Mouse (Mus musculus) ovary, postnatal 36 days (tissue): ENCODE measurements around the gene Anxa6.

ENCODE experiments used
- DNase-seq: peaks from one replicate; pipeline ENCODE4 v3.0.0; 2022; ENCODE audit warnings: low spot score, mixed read lengths

Anxa6 gene

DNA sequence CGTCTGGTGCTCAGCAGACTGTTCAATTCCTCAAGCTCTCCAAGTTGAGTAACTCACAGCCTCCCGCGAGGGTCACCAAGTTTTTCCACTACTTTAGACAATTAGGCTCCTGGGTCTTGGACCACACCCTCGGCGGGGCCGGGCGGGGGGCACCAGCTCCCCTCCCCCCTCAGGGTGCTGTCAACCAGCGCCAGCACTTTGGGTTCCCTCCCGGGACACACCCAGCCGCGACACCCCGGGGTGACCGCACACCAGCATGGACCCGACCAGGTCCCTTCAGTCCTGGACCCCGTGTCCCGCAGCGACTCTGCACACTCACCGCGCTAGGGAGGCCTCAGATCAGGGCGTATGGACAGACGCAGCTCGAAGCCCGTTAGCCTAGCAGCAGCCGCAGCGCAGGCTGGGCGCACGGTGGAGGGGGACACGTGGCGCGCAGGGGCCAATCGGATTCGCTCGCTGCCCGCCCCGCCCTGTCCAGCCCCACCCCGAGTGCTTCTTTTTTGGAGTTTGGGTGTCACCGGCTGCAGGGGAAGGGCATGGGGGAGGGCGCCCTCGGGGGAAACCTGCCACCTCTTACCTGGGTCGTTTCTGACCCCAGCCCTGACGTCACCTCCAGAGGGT is at the start of gene Anxa6:
Gene Anxa6 (minus strand): TSS at position 406 of the 621 bp plus-strand sequence.
- DNase-seq = peak; percentile 85

DNA sequence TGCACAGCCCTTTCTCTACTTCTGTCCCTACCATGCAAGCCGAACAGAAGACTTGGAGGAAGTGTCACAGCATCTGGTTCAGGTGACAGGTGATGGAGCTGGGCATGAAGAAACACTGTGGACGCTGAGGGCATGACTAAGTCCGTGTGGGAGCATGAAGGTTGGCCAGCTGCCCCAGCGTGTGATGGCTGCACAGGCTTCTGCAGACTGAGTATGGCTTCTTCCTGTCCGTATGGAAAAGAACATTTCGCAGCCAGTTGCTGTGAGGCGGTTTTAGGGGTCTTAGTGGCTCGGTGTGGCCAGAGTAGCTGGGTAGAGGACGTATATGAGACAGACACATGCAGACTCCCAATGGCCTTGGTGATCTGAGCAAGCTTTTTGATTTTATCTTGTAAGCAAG is 48.0 kb upstream of the Anxa6 start:
- DNase-seq = no peak

DNA sequence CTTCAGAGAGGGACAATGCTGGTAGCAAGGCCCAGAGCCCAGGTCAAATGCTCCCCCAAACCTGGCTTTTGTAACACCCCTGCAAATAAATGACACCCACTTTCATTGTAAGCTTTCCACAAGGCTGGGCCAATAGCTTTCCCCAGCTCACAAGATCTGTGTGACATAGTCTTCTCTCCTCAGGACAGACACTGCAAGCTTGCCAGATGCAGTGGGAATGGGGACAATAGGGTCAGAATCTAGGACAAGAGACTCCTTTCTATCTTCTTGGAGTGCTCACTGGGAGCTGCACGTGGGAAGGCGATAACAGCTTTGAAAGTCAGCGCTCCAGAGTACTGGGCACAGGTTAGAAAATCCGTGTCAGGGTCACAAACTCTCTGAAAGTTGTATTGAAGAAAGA is 45.9 kb upstream of the Anxa6 start:
- no peak for DNase-seq

DNA sequence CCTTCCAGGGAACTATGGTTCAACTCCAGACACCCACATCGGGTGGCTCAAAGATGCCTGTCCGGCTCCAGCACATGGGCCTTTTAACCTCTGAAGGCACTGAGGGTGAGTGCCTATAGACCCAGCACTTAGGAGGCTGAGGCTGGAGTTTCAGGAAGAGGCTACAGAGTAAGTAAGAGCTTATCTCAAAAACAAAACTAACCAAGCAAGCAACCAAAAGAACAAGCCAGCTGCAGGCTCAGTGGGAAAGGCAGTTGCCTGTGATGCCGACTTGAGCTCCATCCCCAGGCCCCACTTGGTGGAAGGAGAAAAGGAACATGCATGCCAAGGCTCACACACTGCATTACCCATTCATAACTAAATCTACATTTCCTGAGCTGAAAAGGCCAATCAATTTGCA is 45.3 kb upstream of the Anxa6 start:
- DNase-seq = no peak

DNA sequence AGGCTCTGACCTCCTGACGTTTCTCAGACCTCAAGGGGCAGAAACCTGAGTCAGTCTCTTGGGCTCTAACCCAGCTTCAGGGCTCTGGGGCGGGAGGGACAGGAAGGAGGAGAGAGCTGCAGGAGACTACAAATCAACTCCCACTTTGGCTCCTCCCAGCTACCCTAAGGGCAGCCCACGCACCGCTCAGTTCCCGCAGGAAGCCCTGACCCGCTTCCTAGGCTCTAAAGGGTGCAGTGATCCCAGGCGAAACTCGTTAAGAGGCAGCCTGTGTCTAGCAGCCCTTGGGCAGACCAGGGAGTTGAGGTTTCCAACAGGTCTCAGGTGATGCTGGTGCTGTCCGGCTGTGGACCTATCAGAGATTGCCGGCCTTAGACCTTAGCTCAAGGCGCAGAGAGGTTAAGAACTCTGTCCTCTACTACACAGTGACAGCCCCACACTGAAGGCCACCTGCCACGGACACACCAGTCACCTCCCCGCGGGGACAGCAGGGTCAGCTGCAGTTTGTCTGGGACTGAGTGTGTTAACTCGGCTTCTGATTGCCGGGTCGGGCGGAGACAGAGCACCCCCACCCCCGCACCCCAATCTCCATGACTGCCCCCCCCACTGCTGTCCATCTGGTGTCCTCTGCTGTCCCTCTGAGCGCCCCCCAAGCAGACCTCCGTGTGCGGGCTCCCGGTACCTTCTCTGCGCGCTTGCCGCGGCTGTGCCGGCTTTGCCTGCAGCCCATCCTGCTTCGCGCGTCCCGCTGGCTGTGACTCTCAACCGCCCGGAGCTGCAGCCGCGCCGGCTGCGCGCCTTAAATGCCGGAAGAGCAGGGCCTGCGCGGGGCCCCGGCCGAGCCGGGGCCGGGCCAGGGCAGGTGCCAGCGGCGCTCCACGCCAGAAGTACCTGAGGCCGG is 44.3 kb upstream of the Anxa6 start, which contains the start of gene Ccdc69:
Gene Ccdc69 (minus strand): TSS at position 801 of the 901 bp plus-strand sequence.
- DNase-seq = peak; percentile 61

DNA sequence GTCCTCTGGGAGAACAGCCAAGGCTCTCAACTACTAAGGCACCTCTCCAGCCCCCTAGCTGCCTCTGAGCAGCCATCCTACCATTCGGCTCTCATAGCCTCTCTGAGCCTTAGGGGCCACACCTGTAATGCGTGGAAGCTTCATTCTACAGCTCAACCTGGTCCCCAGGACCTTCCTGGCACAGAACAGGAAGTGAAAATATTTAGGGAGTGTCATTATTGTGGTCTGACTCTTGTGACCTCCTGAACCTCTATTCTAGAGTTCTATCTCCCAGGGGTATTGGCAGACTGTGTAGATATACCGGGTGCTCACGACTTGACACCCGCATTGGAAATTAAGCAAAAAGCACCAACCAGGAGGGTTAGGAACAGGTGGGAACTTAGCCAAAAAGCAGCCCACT is 43.0 kb upstream of the Anxa6 start:
- no peak for DNase-seq

DNA sequence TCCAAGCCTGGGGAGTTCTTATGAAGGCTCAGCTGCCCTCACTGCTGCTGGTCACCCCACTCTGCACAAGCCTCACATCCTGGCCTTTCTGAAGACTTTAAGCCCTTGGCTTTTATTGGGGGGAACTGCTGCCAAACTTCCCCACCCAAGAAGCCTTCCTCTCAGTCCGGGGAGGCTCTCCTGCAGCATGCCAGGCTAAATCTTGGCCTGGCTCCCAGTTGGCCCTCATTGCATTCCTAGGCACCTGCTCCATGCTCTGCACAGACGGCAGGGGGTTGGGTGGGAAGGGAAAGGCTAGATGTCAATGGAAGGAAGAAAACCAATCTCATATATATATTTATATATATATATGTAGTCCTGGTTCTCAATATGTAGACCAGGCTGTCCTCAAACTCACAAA is 42.4 kb upstream of the Anxa6 start:
- no peak for DNase-seq

DNA sequence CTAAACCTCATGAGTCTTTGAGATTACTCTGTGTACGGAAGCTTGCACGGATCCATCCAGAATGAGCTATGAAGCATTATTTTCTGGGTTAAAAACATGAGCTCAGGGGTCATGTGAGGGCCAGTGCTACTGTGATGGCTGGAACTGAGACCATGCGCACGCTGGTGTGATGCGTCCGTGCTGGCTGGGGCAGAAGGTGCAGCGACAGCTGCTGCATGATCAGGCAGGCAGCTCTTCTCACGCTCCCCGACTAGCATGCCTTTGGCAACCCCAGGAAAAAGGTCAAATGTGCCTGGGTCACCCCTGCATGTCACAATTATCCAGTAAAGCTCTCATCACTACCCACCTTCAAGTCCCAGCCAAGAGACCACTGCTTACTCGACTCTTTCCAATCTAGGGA is 39.9 kb upstream of the Anxa6 start:
- DNase-seq = no peak

DNA sequence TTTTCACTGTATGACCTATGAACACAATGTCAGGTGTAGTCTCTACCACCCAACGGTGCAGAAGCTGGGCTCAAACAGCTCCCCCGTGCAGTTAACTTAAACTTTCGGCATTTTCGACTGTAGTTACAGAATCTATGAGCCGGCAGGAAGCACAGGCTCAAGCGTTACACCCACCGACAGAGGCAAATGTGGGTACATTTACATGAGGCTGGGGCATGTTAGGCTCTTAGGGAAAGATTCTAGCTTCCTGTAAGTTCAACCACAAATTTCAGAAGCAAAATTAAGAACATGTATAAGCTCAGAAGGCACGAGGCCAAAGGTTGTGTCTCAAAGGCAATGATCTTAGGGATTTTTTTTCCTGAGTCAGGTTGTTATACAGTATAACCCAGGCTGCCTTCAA is 39.2 kb upstream of the Anxa6 start:
- DNase-seq = no peak

DNA sequence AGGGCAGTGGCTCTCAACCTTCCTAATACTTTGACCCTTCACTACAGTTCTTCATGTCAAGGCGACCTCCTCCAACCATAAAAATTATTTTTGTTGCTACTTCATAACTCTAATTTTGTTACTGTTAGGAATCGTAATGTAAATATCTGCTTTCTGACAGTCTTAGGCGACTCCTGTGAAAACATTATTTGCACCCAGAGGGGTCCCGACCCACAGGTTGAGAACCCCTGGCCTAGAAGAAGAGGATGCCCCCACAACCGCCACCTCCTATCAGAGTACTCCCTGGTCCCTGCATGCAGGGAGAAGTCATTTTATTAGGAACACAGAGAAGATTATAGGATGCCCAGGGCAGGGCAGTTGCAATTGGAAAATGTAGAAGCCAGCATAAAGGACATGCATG is 38.1 kb upstream of the Anxa6 start:
- no peak for DNase-seq

DNA sequence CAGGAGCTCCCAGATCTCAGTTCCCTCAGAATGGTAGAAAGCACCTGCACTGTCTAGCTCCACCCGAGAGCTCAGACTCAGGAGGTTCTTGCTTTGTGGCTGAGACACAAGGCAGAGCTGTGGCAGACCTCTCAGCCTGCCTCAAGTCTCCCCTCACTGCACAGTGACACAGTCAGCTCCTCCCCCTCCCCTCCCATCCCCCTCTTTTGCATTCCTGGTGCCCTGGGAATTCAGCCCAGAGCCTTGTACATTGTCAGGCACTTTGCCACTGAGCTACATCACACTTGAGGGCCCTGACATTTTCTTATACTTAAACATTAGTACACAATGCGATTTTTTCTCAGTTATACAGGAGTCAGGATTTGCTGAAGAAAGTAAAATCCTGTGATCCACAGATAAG is 35.8 kb upstream of the Anxa6 start:
- no peak for DNase-seq

DNA sequence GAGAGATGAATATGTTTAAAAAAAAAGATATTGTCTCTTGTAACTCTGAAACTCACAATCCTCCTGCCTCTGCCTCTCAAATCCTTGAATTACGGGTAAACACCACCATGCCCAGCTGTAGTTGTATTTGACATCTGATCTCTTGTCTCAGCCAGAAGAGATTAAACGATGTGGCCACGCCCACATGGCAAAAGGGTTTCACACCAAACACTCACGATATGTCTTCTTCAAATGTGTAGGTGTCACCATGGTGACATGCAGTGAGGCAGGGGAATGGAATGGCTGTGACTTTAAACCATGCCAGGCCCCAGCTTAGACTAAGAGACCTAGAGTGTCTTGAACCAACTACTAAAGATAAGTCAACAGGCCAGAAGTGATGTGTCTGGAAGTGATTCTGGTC is 33.7 kb upstream of the Anxa6 start:
- no peak for DNase-seq

DNA sequence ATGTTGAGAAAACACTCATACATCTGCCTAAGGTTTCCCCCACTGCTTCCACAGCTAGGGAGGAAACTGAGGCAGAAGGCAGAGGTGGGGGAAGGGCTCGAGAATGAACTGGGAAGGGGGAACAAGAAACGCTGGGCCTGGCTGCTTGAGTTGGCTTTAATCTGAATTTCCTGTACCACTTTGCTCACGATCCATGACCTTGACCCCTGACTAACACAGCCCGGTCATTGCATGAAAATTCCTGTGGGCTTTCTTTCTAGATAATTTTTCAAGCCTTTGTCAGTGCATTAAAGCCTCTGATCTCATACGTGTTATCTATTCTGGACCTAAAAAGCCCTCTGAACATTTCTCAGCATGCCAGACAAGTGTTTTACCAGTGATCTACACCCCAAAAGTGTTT is 29.6 kb upstream of the Anxa6 start:
- DNase-seq = no peak

DNA sequence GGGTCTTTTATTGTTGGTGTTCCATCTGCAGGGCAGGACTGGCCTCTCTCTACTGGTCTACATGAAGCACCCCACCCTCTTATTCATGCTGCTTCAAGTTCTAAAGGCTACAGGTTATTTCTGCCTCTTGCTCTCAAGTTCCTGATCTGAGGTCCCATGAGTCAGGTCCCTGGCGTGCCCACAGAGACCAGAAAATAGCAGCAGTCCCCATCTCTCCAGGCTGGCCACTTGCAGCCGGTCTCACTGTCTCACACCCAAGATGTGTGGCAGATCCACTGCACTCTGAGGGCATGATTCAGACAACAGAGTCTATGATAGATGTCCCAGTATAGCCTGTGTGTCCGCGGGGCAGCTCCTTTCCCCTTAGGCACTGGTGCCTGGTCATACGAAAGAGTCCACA is 27.6 kb upstream of the Anxa6 start:
- DNase-seq = no peak

DNA sequence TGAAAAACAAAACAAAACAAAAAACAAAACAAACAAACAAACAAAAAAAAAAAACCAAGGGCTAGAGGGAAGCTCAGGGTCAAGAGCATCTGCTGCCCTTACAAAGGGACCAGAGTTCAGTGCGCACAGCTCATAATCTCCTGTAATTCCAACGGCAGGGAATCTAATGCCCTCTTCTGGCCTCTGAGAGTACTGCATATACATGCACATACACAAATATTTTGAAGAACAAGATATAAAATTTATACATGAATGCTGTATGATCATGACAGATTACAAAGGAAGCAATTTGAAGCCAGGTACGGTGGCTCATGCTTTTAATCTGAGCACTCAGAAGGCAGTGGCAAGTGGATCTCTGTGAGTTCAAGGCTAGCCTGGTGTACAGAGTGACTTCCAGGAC is 24.3 kb upstream of the Anxa6 start:
- no peak for DNase-seq

DNA sequence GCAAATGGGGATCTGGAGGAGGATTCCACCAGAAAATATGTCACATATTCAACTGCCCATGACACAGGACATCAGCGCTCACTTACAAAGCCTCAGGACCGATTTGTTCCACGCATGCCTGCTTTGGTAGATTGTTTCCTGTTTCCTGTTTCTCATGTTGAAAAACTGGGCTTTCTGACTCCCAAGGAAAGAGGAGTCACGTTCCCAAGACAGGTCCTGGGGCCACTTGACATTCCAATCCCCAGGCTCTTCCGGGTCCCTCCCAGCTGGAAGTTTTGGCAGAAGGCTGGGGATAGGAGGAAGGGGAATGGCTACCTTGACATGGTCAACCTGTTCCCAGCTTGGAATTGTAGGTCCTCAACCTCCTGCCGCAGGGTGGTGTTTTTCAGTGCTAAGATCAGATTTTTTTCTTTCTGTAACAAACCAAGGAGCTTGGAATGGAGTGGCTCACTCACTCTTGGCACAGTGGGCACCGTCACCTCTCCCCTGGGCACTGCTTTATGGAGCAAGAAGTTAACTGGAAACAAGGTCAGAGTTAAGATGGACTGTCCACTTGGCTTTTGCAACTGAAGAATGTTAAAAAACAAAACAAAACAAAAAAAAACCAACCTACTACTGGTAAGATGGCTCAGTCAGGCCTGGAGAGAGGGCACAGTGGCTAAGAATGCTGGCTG is 17.7 kb upstream of the Anxa6 start:
- DNase-seq = no peak

DNA sequence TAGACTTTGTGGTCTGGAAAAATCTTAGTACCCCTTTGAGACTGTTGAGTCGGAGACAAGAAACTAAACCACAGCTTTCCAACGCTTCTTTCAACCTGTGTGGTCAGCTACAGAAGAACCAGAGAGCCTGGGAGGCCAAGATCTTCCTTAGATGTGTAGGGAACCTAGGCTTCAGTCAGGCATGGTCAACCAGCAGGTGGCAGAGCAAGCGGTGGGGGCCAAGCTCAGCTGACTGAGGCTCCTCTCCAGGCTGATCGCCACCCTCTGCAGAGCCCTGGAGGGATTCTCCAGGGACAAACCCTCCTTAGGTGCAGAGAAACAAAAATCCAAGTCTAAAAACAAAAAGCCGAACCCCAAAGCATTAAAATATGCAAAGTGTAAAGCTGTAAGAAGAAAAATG is 13.4 kb upstream of the Anxa6 start:
- DNase-seq = peak; percentile 68

DNA sequence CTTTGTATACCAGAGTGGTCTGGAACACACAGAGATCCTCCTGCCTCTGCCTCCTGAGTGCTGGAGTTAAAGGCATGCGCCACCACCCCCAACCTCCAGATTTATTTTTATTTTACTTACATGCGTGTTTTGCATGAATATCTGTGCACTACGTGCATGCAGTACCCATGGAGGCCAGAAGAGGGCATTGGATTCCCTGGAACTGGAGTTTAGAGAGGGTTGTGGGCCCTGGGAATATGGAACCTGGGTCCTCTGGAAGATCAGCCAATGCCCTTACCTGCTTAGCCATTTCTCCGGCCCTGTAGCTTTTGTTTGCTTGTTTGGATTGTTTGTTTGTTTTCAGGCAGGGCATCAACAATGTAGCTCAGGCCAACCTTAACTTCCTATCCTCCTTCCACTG is 8.1 kb upstream of the Anxa6 start:
- DNase-seq = no peak

DNA sequence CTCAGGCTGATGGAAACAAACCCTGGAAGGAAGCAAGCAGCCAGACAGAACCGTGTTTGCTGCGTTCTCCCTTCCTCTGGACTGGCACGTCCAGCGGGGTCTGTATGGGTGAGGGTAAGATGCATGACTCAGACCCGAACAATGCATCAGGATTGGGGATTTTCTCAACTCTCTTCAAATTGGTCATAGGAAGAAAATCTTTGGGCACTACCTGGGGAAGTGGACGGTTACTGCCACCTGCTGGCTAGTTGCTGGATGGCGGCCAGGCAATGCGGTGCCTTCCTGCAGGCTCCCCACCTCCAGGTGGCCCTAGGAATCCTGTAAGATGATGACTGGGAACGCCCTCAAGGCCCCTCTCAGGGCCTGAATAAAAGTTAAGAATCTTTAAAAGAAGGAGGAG is 6.3 kb upstream of the Anxa6 start:
- peak; percentile 82 for DNase-seq

DNA sequence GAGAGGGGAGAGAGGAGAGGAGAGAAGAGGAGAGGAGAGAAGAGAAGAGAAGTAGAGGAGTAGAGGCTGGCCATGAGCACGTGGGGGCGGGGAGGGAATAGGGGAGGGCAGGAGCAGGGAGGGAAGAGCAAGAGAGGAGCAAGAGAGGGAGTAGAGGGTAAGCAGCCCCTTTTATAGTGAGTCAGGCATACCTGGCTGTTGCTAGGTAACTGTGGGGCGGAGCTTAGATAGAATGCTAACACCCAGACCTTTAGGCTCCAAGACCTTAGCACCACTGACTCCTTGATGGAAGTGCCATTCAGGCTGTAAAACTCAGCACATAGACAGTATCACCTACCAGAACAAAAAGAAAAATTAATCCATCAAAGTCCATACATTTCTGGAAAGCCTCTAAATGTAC is 3.4 kb upstream of the Anxa6 start:
- DNase-seq = no peak

DNA sequence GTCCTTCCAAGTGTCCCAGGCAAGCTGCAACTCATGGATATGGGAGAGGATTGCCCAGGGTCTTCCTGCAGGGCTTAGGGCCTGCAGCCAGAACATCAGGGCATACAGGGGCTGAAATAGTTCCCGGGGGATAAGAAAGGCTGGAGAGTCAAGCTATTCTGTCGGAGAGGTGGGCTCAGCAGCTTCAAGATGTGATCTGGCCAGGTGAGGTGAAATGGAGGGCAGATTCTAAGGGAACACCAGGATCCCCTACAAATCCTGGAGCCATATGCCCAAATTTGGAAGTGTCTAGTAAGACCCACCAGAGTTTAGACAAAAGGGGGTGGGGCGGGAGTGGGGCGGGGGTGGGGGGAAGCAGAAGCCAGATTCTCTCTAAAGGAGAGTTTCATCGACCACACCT is 959 bp downstream of the Anxa6 start:
- DNase-seq = no peak

DNA sequence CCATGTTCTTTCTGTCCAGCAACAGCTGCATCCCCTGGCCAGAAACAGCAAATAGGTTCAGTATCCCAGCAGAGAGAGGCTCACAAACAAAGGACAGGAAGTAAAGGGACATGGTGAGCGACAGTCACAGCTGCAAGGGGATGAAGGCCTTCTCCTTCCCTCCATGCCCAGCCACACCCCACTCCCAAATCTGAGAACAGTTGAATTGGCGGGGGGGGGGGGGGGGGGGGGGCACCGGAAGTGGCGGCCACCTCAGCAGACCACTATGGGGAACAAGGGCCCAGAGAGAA is 1.3 kb downstream of the Anxa6 start:
- no peak for DNase-seq

DNA sequence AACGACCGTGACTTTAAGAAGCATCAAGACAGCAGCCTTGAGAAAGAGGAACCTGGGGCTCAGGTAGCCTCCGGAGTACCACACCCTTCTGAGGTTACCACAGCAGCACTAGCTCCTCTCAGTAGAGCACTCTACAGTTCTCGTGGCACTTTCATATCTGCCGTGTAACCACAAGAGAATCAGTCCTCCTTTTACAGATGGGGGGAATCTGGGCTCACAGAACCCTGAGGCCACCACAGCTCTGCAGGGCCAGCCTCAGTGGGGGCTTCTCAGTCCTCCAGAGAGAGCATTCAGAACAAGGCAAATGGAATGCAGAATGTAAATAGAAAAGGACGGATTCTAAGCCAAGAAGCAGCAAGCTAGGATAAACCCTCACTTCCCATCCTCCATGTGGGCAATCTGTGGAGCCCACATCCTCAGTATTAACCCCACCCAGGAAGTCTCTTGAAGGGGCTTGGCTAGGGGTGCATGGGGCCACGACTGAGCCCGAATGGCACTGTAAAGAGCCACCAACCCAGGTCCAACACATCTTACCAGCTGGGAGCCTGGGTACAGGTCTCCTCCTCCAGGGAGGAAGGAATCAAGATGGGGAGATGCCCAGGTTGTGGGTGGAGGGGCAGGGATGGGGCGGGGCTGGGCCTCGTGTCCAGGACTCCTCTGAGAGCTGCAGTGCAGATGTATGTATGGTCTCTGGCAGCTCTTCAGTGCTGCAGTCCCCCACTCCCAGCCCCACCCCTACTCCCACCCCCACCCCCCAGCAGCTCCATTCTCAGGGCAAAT is 1.8 kb downstream of the Anxa6 start:
- no peak for DNase-seq
